Mouse (Mus musculus) cerebellum, adult 2 months (tissue): ENCODE results near the gene Rps13. TPM values are rescaled to one million over a fixed set of nuclear protein-coding genes. Genes with fewer than 3 reads are reported as not detected.

Source experiments
- DNase-seq, 2 experiments: peaks; one replicate each; pipeline ENCODE4 v3.0.0; 2021
- H3K27ac ChIP-seq: fragments of 200-500 bp; 2 replicates; pipeline ENCODE4 v1.5.1; 2012; ENCODE audit warnings: low read length, control low read depth, inconsistent platforms; ENCODE audit not compliant: insufficient read depth
- H3K27me3 ChIP-seq: fragments of 200-500 bp; 2 replicates; pipeline ENCODE4 v1.6.1; 2012; ENCODE audit warnings: inconsistent platforms, mild to moderate bottlenecking, low read length, moderate library complexity; ENCODE audit not compliant: control insufficient read depth, insufficient read depth
- H3K4me1 ChIP-seq: fragments of 200-500 bp; 2 replicates; pipeline ENCODE4 v1.6.1; 2011; ENCODE audit warnings: low read length; ENCODE audit not compliant: control insufficient read depth, insufficient read depth
- H3K4me3 ChIP-seq: fragments of 200-500 bp; replicated peaks from 2 replicates; pipeline ENCODE3; 2011; ENCODE audit warnings: mild to moderate bottlenecking, low read depth, low read length, control low read depth; ENCODE audit not compliant: insufficient read depth
- CTCF ChIP-seq: fragments of 200-500 bp; IDR thresholded peaks from 2 replicates; pipeline ENCODE4 v1.5.1; 2011; ENCODE audit warnings: low read depth, mild to moderate bottlenecking, control low read depth, low read length, moderate library complexity, borderline replicate concordance; ENCODE audit not compliant: insufficient read depth
- POLR2A ChIP-seq: fragments of 200-500 bp; IDR thresholded peaks from 2 replicates; pipeline ENCODE4 v1.6.1; 2011; ENCODE audit warnings: low read length, control low read depth, borderline replicate concordance; ENCODE audit not compliant: insufficient read depth
- WGBS: fragments of 180-500 bp; shearing (Covaris S2); methylation state at CpG from one replicate; pipeline ENCODE4 v1.1.7; 2018; 5-methylcytosine and 5-hydroxymethylcytosine counted together
- polyA plus RNA-seq: library from polyadenylated mRNA; depleted of rRNA; stranded (reverse); fragments of >200 nt; gene quantifications from 2 replicates; pipeline ENCODE4 v1.2.3, GENCODE M21; 2012; rRNA removed

Gene Rps13
- polyA plus RNA-seq, 1 experiment, result 480 TPM

- no peaks in the 10 kb centered on the region for H3K27me3 ChIP-seq
- no peak overlapping the region for H3K27ac ChIP-seq
- 84% methylated on average over 5 of the region's 5 CpGs for WGBS
- no peaks in the 10 kb centered on the region; the same call in 1 of the 2 replicates for H3K4me1 ChIP-seq
- H3K4me3 ChIP-seq, result no peak overlapping the region
- no peak for TF ChIP-seq POLR2A
- no peak for TF ChIP-seq CTCF
- no peak for DNase-seq
These were observed 46.0 kb downstream of the Rps13 start for GRCm38 (mm10) chr7:116287959-116288358.

DNA sequence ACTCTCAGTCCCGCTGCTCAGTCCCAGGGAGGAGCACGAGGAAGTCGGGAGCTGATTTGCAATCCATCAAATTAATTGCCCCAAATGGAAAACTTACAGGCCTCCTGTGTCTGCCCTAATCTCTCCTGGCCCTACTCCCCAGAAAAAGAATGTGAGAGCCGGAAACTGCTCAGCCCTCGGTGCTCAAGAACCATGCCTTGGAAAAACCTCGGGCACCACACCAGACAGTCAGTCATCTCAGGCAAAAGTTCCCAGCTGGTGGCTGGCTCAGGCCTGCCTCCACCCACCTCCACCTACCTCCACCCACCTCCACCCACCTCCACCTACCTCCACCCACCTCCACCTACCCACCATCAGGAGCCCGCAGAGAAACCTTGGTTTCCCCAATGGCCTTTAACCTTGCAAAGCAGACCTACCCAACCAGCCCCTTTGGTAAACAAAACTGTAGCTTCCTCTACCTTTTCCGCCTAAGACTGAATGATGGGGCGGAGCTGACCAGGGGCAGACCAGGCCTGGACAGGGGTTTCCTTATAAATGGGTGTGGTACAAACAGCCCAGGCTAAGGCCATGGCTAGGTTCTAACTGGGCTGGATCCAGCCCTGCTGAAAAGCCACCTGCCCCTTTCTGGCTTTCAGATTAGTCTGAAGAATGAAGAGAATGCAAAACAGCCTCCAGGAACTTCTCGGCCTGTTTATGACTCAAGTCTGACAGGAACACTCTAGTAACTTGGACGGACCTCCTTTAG, 47.2 kb downstream of the Rps13 start:
- DNase-seq, result no peak
- Histone ChIP-seq H3K4me3 (no peak overlapping the region), H3K27ac (no peak overlapping the region), H3K27me3 (no peaks in the 10 kb centered on the region), H3K4me1 (no peaks in the 10 kb centered on the region; the same call in 1 of the 2 replicates)
- 59% methylated on average over 11 of the region's 11 CpGs for WGBS
- no peak for TF ChIP-seq CTCF
- no peak for TF ChIP-seq POLR2A

GRCm38 (mm10) chr7:116286173-116286572, 47.8 kb downstream of the Rps13 start:
- WGBS, result 49% methylated on average over 12 of the region's 12 CpGs
- H3K27ac ChIP-seq, result no peak overlapping the region
- no peak for TF ChIP-seq POLR2A
- TF ChIP-seq CTCF, result no peak
- H3K27me3 ChIP-seq, result no peaks in the 10 kb centered on the region
- H3K4me3 ChIP-seq, result no peak overlapping the region
- no peaks in the 10 kb centered on the region; the same call in 1 of the 2 replicates for H3K4me1 ChIP-seq
- DNase-seq, result no peak

- WGBS, result 95% methylated on average over 1 of the region's 1 CpGs
- Histone ChIP-seq H3K4me3 (no peak overlapping the region), H3K27me3 (no peaks in the 10 kb centered on the region), H3K4me1 (no peaks in the 10 kb centered on the region), H3K27ac (no peak overlapping the region)
- TF ChIP-seq POLR2A (no peak), CTCF (no peak)
- no peak for DNase-seq
These were observed 48.8 kb downstream of the Rps13 start for GRCm38 (mm10) chr7:116285216-116285615.

- DNase-seq, result peak in 1 of 2 experiments; percentile 40
- no peak overlapping the region for H3K27ac ChIP-seq
- WGBS, result 35% methylated on average over 11 of the region's 11 CpGs
- H3K27me3 ChIP-seq, result no peaks in the 10 kb centered on the region
- no peaks in the 10 kb centered on the region for H3K4me1 ChIP-seq
- H3K4me3 ChIP-seq, result no peak overlapping the region
- TF ChIP-seq POLR2A (no peak), CTCF (no peak)
These were observed 51.2 kb downstream of the Rps13 start for GRCm38 (mm10) chr7:116282755-116283154.

Other genes with a start within 250 kb of the Rps13 start
- 0.79 and 1.2 TPM in 2 replicates for gene Gm4353, start 249.6 kb downstream of the Rps13 start, polyA plus RNA-seq
- gene Plekha7, start 25.8 kb downstream of the Rps13 start, polyA plus RNA-seq, result 13.5 and 13.8 TPM in 2 replicates
- gene Pik3c2a, start 109.3 kb upstream of the Rps13 start, polyA plus RNA-seq, result 19.6 and 20.0 TPM in 2 replicates
- gene Nucb2, start 170.2 kb upstream of the Rps13 start, polyA plus RNA-seq, result 8.0 and 8.3 TPM in 2 replicates